Mouse (Mus musculus) heart, adult 9 months (tissue): ENCODE data around the gene Akap13.
"Not testable (repeated sequence)": the region's sequence is repeated elsewhere in the genome, so short reads cannot be mapped to it uniquely, and the experiment has no call there.

Source experiments
- DNase-seq, 2 experiments: peaks; one replicate each; pipeline ENCODE4 v3.0.0; 2022; ENCODE audit warnings: low spot score in 2 of 2

The Akap13 gene

GRCm38 (mm10) chr7:75596058-75596748 is 140.9 kb downstream of the Akap13 start:
- no peak for DNase-seq

- no peak for DNase-seq
These were observed 142.5 kb downstream of the Akap13 start for GRCm38 (mm10) chr7:75597840-75598239.

DNA sequence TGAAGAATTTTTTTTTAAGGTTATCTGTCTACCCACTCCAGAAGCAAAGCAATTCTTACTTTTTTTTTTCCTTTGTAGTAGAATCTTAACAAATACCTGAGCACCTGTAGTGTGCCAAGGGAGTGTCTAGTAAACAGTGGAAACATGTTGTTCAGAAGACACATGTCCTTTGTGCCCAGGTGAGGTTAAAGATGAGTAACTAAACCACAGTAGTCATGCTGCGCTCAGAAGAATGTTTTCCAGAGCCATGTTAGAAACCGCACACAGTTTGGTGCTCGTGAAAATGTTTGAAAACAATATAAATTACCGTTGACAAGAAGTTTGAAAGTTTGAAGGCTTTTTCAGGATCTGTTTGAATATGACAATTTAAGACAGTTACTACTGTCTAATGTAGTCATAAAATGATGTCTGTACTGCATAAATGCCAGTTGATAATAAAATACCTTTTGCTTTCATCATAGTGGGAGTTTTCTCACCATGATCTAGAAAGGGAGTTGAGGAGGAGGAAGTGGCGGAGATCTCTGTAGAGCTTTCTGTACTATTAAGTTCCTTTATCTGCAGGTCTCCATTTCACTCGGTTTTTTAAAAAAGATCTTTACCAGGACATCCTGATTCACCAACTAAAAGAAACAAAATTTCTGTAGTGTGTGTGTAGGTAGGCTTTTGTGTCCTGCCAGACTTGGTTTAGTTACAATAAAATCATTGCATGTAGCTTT is 145.2 kb downstream of the Akap13 start:
- no peak for DNase-seq

- DNase-seq, result no peak
These were observed 151.9 kb downstream of the Akap13 start for GRCm38 (mm10) chr7:75607248-75607647.

GRCm38 (mm10) chr7:75608716-75609115 is 153.4 kb downstream of the Akap13 start:
- peak in 1 of 2 experiments; percentile 41 for DNase-seq

- peak; percentile 51 to 60 for DNase-seq
These were observed 154.3 kb downstream of the Akap13 start for GRCm38 (mm10) chr7:75609456-75610262.

- DNase-seq, result peak; percentile 35 to 46
These were observed 155.1 kb downstream of the Akap13 start for GRCm38 (mm10) chr7:75610391-75610790.

- no peak for DNase-seq
These were observed 156.1 kb downstream of the Akap13 start for GRCm38 (mm10) chr7:75611261-75611950.

DNA sequence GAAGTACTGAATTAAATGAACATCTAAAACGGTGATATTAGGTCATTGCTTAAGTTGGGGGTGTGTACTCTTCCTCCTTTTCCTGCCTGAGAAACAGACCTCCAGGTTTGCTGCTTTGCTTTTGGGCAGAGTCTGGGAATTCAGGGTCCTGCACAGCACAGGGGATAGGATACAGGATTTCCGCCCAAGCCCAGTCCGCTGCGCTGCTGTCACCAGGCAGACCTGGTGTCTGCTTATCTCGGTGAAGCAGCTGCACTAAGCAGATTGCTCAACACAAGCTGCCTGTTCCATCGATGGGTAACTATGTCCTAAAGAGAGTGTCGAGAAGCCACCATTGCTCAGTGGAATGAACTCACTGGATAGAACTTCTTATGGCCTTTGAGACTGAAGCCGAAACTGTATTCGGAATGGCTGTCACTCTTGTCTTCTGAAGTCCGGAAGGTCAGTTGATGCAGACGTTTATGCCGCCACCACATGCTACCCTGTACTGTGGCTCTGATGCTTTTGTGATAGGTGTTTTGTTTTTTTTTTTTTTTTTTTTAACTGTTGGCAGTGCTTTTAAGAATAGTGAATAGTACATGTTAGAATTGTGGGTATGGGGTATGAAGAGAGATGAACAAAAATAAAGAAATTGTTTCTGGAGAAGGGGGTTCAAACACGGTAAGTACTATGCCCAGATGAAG is 156.8 kb downstream of the Akap13 start:
- DNase-seq, result peak; percentile 86 to 89

GRCm38 (mm10) chr7:75612683-75613053 is 157.3 kb downstream of the Akap13 start:
- peak in 1 of 2 experiments; percentile 35 for DNase-seq

DNA sequence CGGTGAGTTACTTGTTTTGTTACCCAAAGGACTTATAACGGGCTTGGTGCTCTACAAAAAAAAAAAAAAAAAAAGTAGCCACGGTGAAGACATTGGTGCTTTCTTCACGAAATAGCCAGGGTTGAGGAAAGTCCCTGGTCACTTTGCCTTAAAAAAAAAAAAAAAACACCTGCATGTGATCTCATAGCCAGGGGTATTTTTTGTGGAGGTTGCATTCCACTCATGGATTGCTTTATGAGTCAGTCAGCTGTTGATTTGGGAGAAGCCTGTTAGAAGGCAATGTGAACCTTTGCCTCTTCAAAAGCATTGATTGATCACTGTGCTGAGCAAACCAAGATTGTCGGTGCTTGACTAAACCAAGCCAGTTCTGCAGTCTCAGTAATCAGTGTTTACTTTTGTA is 157.9 kb downstream of the Akap13 start:
- DNase-seq, result peak in 1 of 2 experiments; percentile 32

GRCm38 (mm10) chr7:75614826-75615225 is 159.5 kb downstream of the Akap13 start:
- no peak for DNase-seq

GRCm38 (mm10) chr7:75617246-75617645 is 161.9 kb downstream of the Akap13 start:
- not testable (repeated sequence) for DNase-seq

GRCm38 (mm10) chr7:75618699-75619098 is 163.4 kb downstream of the Akap13 start:
- DNase-seq, result no peak

GRCm38 (mm10) chr7:75619875-75620274 is 164.5 kb downstream of the Akap13 start:
- no peak for DNase-seq

DNA sequence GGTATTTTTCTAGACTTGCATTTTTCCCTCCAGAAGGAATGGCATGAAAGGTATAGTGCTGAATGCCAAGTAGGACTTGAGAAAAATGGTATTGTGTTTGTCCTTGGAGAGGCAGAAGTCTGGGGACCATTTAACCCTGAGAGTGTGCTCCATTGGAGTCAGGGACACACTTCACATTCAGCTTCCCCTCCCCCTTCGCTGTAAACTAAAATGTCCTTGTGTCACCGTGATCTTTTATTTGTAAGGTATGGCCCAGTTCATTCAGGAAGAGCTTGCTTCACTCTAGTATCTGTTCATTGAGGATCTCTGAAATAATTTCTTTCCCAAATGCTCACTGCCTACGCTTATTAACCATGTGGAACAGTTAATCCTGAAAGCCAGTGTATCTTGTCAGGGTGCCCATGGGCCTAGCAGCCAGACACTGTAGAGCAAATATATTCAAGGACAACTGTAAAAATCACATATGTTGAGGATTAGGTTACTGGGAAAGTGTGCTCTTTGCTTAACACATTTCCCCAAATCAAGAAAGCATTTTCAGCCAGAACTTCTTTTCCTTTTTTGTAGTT is 165.1 kb downstream of the Akap13 start:
- DNase-seq, result no peak

- no peak for DNase-seq
These were observed 165.6 kb downstream of the Akap13 start for GRCm38 (mm10) chr7:75620976-75621375.

DNA sequence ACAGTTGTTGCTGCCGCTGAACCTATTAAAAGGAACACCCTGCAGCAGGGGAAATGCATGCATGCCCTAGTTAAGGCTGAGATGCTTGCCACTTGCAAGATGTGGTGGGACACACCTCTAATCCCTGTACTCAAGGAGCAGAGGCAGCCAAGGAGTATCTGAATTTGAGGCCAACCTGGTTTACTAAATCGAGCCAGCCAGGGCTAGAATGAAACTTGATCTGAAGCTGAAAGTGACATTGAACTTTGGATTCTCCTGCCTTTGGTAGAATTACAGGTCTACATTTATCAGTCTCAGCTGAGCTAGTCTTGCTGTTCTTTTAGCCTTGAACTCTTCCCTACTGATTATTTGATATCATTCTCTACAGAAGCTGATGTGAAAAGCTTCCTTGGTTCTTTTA is 172.5 kb downstream of the Akap13 start:
- DNase-seq, result no peak

GRCm38 (mm10) chr7:75629669-75630068 is 174.3 kb downstream of the Akap13 start:
- DNase-seq, result no peak

DNA sequence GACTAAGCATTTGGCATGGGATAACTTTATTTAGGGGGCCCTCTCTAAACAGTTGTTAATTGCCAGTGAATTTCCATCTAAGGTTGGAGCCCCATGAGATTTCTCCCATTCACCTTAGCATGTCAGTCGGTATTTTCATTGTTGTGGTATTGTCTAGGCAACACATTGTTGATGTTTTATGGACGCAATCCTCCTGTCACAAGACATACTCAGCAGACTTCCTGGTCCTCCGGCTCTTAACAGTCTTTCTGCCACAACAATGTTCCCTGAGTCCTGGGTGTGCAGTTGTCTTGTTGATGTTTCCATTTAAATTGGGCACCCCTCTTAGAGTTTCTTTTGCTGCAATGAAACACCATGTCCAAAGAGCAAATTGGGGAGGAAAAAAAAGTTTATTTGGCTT is 177.6 kb downstream of the Akap13 start:
- no peak for DNase-seq

DNA sequence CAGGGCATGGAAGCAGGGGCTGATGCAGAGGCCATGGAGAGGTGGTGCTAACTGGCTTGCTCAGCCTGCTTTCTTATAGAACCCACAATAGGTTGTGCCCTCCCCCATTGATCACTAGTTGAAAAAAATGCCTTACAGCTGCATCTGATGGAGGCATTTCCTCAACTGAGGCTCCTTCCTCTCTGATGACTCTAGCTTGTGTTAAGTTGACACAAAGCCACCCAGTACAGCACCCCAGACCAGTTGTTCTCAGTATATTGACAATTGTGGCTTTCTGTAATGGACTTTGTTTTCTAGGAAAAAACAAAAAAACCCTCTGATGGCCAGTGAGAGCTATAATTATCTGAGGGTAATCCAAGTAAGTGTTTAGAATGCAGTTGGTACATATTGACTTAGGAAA is 178.1 kb downstream of the Akap13 start:
- DNase-seq, result no peak
